Mouse (Mus musculus) intestine, embryonic 16.5 days (tissue): ENCODE results near the gene Sncb. TPM values are rescaled to one million over a fixed set of nuclear protein-coding genes. Genes with fewer than 3 reads are reported as not detected.

ENCODE experiments used
- ATAC-seq: fragments of 200-750 bp; cut with Nextera tagmentation; 2 replicates; pipeline ENCODE4 v1.8.0; 2017; ENCODE audit warnings: moderate TSS enrichment, moderate library complexity
- H3K27ac ChIP-seq: fragments of 300-500 bp; sonication (generic); 2 replicates; pipeline ENCODE4 v1.5.1; 2014; ENCODE audit warnings: mild to moderate bottlenecking, low read length
- H3K27me3 ChIP-seq: fragments of 300-500 bp; sonication (generic); replicated peaks from 2 replicates; pipeline ENCODE4 v1.6.1; 2014; ENCODE audit warnings: low read length, control low read depth, mixed read lengths; ENCODE audit not compliant: control insufficient read depth, insufficient read depth
- H3K36me3 ChIP-seq: fragments of 300-500 bp; sonication (generic); 2 replicates; pipeline ENCODE4 v1.6.1; 2014; ENCODE audit warnings: low read length, control low read depth; ENCODE audit not compliant: control insufficient read depth, insufficient read depth
- H3K4me1 ChIP-seq: fragments of 300-500 bp; sonication (generic); 2 replicates; pipeline ENCODE4 v1.6.1; 2014; ENCODE audit warnings: low read length, control low read depth, mixed read lengths; ENCODE audit not compliant: control insufficient read depth, insufficient read depth
- H3K4me2 ChIP-seq: fragments of 300-500 bp; sonication (generic); 2 replicates; pipeline ENCODE4 v1.6.1; 2014; ENCODE audit warnings: low read depth, low read length, control low read depth
- H3K4me3 ChIP-seq: fragments of 300-500 bp; sonication (generic); 2 replicates; pipeline ENCODE4 v1.5.1; 2014; ENCODE audit warnings: mild to moderate bottlenecking, low read length
- H3K9ac ChIP-seq: fragments of 300-500 bp; sonication (generic); 2 replicates; pipeline ENCODE4 v1.6.1; 2014; ENCODE audit warnings: low read depth, low read length
- H3K9me3 ChIP-seq: fragments of 300-500 bp; sonication (generic); 2 replicates; pipeline ENCODE4 v1.6.1; 2016; ENCODE audit warnings: low read length, control low read depth; ENCODE audit not compliant: control insufficient read depth
- WGBS: fragments of 180-500 bp; shearing (Covaris S2); extraction: QIAGEN DNeasy Blood & Tissue Kit; methylation state at CpG from one replicate; pipeline ENCODE4 v1.1.7; 2014; 5-methylcytosine and 5-hydroxymethylcytosine counted together
- polyA plus RNA-seq: library from polyadenylated mRNA; unstranded; fragments of >200 nt; fragmentation: Nextera tagmentation; extraction: Ambion mirVana; gene quantifications from 2 replicates; pipeline ENCODE4 v1.2.1, GENCODE M21; 2015

The Sncb gene
- polyA plus RNA-seq, 1 experiment from 2014 or later: 0.46 TPM

DNA sequence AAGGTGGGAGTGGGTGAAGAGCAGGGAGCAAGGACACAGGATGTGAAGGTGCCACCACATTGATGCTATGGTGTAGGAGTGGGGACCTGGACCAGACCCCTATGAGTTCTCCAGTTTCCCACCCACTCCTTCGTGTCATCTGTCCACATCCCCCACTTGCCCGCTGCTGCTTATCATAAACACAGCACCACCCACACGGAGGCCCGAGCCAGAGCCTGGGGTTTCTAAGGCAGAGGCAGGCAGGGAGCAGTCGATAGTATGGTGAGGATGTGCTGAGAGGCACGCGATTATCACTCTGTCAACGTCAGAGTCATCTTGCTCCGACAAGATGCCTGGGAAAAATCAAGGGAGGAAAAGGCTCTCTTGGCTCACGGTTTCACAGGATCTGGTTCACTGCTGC, 32.3 kb upstream of the Sncb start:
- WGBS: 70% methylated on average over 10 of the region's 10 CpGs
- Histone ChIP-seq H3K9ac (no peak overlapping the region), H3K4me2 (no peak overlapping the region), H3K4me1 (no peaks in the 10 kb centered on the region), H3K27me3 (no peaks in the 10 kb centered on the region), H3K9me3 (0 out of 2 replicates have a peak, but pooled peaks cover 3% of the 10 kb centered on the region), H3K36me3 (no peaks in the 10 kb centered on the region), H3K4me3 (no peak overlapping the region), H3K27ac (no peak overlapping the region)
- ATAC-seq: no peak

DNA sequence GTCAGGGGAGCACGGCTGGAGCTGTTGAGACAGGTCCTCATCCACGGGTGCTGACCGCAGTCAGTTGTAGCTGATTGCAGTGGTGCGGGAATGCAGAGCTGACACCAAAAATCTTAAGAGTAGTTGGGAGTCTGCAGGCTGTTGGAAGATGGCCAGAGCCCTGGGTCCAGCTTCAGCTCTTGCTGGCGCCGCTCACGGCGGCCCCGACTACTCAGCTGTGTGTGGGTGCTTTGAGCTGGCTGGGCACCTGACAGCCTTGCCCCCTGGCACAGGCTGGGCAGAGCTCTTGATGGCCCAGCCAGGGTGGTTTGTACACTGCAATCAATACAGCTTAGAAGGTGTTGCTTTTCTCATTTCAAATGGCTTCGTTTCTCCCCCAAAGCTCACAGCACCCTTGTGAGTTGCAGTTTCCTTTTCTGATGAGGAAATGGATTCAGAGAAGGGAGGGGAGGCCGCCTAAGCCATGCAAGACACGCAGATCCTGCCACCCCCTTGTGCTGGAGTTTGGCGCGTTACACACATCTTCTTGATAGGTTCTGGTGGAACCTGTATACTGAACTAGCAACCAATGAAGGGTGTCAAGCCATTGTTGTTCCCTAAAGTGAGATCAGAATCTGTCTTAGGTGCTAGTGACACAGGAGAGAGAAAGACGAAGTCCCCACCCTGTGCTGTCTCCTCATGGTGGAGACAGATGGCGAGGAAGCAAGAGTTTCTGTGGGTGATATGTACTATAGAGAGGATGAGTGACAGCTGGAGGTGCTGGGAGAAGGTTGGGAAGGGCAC, 31.7 kb upstream of the Sncb start:
- ATAC-seq: no peak
- Histone ChIP-seq H3K36me3 (no peaks in the 10 kb centered on the region), H3K4me1 (no peaks in the 10 kb centered on the region), H3K9me3 (0 out of 2 replicates have a peak, but pooled peaks cover 3% of the 10 kb centered on the region), H3K4me3 (no peak overlapping the region), H3K27ac (no peak overlapping the region), H3K27me3 (no peaks in the 10 kb centered on the region), H3K4me2 (no peak overlapping the region), H3K9ac (no peak overlapping the region)
- WGBS: 76% methylated on average over 16 of the region's 16 CpGs

DNA sequence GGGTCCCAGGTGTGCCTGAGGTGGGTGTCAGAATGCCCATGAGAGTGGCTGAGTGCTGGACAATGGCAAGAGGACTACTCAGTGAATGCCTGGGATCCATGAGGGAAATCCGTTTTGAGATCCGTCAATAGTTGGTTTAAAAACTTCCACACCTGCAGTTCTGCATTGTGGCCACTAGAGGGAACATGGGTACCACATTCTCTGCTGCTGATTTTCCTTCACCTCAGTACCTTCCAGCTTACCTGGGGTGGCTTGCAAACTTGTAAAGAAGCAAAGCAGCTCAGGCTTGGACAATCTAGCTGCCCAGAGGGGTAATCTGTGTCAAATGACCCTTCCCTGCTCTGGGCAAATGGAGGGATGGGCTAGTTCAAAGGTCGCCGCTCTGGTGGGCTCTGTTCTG, 31.0 kb upstream of the Sncb start:
- H3K9me3 ChIP-seq: no peaks in the 10 kb centered on the region
- 37% methylated on average over 4 of the region's 4 CpGs for WGBS
- H3K4me1 ChIP-seq: no peaks in the 10 kb centered on the region
- no peak overlapping the region for H3K9ac ChIP-seq
- no peak overlapping the region for H3K4me3 ChIP-seq
- no peaks in the 10 kb centered on the region for H3K36me3 ChIP-seq
- H3K27me3 ChIP-seq: no peaks in the 10 kb centered on the region
- H3K4me2 ChIP-seq: no peak overlapping the region
- no peak overlapping the region for H3K27ac ChIP-seq
- no peak for ATAC-seq

DNA sequence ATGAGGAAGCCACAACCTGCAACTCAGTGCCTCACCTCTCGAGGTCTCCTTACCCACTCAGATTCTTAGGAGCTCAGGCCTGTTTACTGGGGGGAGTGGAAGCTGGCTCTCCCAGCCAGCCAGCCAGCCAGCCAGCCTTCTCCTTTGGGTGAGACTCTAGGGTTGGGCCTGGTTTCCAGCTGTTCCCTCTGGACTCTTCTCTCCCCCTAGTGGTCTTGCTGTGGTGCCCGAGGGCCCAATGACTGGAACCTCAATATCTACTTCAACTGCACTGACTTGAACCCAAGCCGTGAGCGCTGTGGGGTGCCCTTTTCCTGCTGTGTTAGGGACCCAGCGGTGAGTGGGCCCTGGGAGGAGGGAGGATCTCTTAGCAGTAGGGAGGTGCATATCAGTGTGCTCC, 28.4 kb upstream of the Sncb start:
- WGBS: 42% methylated on average over 5 of the region's 5 CpGs
- ATAC-seq: no peak
- H3K4me2 ChIP-seq: no peak overlapping the region

DNA sequence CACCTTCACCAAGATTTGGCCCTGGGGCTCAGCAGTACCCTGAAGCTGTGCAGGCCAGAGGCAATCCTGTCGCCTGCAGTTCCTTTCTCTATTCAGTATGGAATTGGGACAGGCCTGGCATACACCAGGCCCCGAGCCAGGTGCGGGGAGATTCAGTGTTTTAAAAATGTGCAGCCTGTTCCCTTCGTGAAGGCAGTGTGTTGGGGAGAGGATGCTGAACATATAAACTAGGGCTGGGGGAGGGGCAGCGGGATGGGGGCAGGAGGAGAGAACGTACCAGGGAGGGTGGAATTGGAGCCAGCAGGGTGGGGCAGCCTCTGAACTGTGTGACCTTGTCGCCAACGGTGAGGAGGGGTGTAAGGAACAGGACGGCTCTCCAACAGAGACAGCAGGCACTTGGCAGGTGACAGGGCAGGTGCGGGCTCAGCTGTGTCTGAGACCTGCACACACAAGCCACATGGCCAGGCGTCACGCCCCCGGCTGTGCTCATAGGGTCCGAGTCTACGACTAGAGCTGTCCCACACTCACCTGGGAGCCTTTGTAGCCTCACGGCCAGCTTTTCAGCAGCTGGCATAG, 27.7 kb upstream of the Sncb start:
- Histone ChIP-seq H3K4me3 (no peak overlapping the region), H3K27ac (no peak overlapping the region), H3K9me3 (no peaks in the 10 kb centered on the region), H3K27me3 (peaks cover 6% of the 10 kb centered on the region; the same call in 1 of the 2 replicates), H3K36me3 (no peaks in the 10 kb centered on the region), H3K4me1 (peaks cover 7% of the 10 kb centered on the region), H3K4me2 (no peak overlapping the region), H3K9ac (no peak overlapping the region)
- ATAC-seq: no peak
- WGBS: 67% methylated on average over 16 of the region's 16 CpGs

More for the DNA sequence above, 28.4 kb upstream of the Sncb start:
- no peak overlapping the region for H3K4me3 ChIP-seq
- peaks cover 6% of the 10 kb centered on the region; the same call in 1 of the 2 replicates for H3K27me3 ChIP-seq
- H3K9ac ChIP-seq: no peak overlapping the region
- H3K27ac ChIP-seq: no peak overlapping the region
- H3K9me3 ChIP-seq: no peaks in the 10 kb centered on the region
- H3K36me3 ChIP-seq: no peaks in the 10 kb centered on the region
- H3K4me1 ChIP-seq: peaks cover 6% of the 10 kb centered on the region

DNA sequence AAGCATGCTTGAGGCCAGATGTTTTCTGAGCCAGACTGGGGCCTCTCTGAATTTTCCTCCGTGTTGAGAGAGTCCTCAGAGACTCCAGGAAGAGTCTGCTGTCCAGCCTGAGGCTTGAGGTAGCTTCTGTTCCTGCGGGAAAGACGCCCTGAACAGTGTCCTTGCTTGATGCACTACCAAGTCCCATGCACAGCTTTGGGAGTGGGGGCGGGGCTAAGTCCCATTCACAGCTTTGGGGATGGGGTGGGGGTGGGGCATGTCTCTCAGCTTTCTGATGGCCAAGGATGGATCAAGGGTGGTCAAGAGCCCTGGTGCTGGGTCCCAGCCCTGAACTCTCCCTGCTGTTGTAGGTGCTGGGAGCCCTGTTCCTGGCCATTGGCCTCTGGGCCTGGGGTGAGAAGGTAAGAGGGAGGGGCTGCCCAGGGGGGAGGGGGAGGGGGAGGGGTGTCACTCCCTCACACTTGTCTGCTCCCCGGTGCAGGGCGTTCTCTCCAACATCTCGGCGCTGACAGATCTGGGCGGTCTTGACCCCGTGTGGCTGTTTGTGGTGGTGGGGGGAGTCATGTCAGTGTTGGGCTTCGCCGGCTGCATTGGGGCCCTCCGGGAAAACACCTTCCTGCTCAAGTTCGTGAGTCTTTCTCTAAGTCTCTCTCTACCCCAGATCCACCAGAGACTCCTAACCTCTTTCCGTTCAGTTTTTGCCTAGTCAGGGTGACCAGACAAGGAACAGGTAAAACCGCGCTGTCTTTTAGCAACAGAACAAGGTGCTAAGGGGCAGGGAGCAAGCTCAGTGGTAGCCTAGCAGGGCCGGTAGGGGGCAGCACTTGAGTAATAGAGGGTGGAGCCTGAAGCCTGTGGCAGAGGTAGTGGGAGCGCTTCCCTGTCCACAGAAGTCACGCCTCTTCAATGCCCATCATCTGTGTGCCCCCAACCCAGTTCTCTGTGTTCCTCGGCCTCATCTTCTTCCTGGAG, 26.1 kb upstream of the Sncb start:
- Histone ChIP-seq H3K27me3 (peaks cover 6% of the 10 kb centered on the region; the same call in 1 of the 2 replicates), H3K36me3 (no peaks in the 10 kb centered on the region), H3K9ac (no peak overlapping the region), H3K9me3 (no peaks in the 10 kb centered on the region), H3K27ac (no peak overlapping the region), H3K4me1 (peaks cover 7% of the 10 kb centered on the region), H3K4me2 (no peak overlapping the region), H3K4me3 (no peak overlapping the region)
- WGBS: 22% methylated on average over 21 of the region's 21 CpGs
- ATAC-seq: no peak

DNA sequence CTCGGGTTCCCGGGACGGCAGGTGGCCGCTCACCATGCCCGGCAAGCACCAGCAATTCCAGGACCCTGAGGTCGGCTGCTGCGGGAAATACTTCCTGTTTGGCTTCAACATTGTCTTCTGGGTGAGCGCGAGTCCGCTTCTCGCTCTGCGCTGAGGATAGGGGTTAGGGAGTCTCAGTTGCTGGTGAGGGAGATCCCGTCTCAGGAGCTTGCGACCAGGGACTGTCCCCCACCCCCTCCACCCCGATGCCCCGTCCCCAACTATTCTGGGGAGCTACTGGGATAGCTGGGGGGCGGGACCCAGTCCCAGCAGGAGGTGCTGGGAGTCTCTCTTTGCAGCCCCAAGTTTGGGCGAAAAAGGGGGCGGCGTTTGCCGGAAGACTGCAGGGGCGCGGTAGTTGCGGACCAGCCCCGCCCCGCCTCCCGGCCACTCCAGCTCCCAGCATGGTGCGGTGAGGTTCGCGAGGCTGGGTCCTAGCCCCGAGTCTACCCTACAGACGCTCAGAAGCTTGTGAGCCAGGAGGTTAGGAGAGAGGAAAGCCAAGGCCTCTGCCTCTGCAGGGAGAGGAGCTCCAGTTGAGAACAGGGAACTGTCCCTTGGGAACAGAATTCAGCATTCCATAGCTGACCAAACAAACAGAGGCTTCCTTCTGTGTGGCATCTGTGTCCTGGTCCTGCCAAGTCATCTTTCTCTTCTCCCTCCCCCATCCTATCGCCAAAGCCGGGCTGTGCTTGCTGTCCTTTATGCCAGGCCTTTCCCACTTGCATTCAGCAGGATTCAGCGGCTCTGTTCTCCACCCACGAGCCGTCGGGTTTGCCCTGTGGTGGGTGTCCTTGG, 23.4 kb upstream of the Sncb start:
- Histone ChIP-seq H3K4me1 (peaks cover 7% of the 10 kb centered on the region), H3K4me3 (peak overlapping the region; percentile 66), H3K27ac (no peak overlapping the region), H3K9me3 (no peaks in the 10 kb centered on the region), H3K4me2 (peak overlapping the region; percentile 99), H3K9ac (peak overlapping the region; percentile 69), H3K36me3 (no peaks in the 10 kb centered on the region), H3K27me3 (peaks cover 6% of the 10 kb centered on the region; the same call in 1 of the 2 replicates)
- ATAC-seq: peak; percentile 64
- WGBS: under 1% methylated on average over 38 of the region's 38 CpGs

DNA sequence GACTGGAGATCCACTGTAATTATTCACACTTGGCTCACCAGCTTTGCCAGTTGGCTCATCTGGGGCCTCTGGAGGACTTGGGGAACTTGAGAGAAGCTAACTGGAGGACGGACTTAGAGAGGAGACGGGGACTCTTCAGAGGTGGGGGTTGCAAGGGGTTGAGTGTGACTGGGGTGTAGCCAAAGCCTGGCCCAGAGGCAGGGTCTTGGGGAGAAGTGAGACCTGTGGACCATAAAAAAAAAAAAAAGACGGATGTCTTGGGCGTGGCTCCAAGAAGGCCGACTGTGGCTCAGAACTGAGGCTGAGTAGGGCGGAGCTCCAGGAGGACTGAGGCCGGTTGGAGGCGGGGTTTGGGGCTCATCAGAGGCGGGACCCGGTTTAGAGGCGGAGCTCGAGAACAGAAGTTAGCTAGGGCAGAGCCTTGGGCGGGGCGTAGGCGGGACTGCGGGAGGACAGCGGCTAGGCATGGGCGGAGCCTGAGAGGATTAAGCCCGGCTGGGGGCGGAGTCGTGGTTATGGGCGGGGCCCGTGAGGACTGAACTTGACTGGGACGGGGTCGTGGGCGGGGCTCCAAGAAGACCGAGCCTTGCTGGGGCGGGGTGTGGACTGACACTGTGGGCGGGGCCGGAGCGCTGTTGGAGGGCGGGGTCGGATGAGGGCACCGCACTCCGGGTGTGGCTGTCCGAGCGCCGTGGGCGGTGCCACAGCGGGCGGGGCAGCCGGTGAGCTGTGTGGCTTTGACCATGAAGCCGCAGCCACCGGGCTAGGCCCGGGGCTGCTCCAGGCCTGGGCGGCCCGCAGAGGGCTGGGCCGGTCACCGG, 22.6 kb upstream of the Sncb start, which contains the start of gene Tspan17:
Gene Tspan17, plus strand, starts transcription at position 638 of the 821 bp plus-strand sequence.
- Histone ChIP-seq H3K4me3 (peak within 1 kb of the TSS; percentile 66), H3K36me3 (no peaks in the 10 kb centered on the region), H3K4me1 (peaks cover 7% of the 10 kb centered on the region), H3K9me3 (no peaks in the 10 kb centered on the region), H3K27ac (no peak within 1 kb of the TSS), H3K4me2 (peak within 1 kb of the TSS; percentile 99), H3K9ac (peak within 1 kb of the TSS; percentile 69), H3K27me3 (peaks cover 6% of the 10 kb centered on the region; the same call in 1 of the 2 replicates)
- 2% methylated on average over 49 of the region's 49 CpGs for WGBS
- peak; percentile 91 for ATAC-seq
